Mouse (Mus musculus) embryonic facial prominence, embryonic 10.5 days (tissue): ENCODE results near the gene Mylip. TPM values are rescaled to one million over a fixed set of nuclear protein-coding genes. Genes with fewer than 3 reads are reported as not detected.

Experiments used
- DNase-seq: peaks from one replicate; pipeline ENCODE4 v3.0.0-alpha.2; 2017; ENCODE audit warnings: low spot score
- H3K27ac ChIP-seq: fragments of 300-500 bp; sonication (generic); replicated peaks from 2 replicates; pipeline ENCODE4 v1.5.1; 2016; ENCODE audit warnings: mild to moderate bottlenecking
- H3K27me3 ChIP-seq: fragments of 300-500 bp; sonication (generic); replicated peaks from 2 replicates; pipeline ENCODE4 v1.6.1; 2016; ENCODE audit warnings: low read depth, mild to moderate bottlenecking; ENCODE audit not compliant: poor library complexity, severe bottlenecking
- H3K36me3 ChIP-seq: fragments of 300-500 bp; sonication (generic); replicated peaks from 2 replicates; pipeline ENCODE4 v1.6.1; 2016; ENCODE audit warnings: mild to moderate bottlenecking, moderate library complexity
- H3K4me1 ChIP-seq: fragments of 300-500 bp; sonication (generic); 2 replicates; pipeline ENCODE4 v1.6.1; 2016
- H3K4me3 ChIP-seq: fragments of 300-500 bp; sonication (generic); 2 replicates; pipeline ENCODE4 v1.5.1; 2016; ENCODE audit warnings: mild to moderate bottlenecking, moderate library complexity
- H3K9me3 ChIP-seq: fragments of 300-500 bp; sonication (generic); 2 replicates; pipeline ENCODE4 v1.6.1; 2016; ENCODE audit warnings: mild to moderate bottlenecking
- WGBS: fragments of 180-500 bp; shearing (Covaris S2); methylation state at CpG from one replicate; pipeline ENCODE4 v1.1.7; 2016; 5-methylcytosine and 5-hydroxymethylcytosine counted together
- polyA plus RNA-seq: library from polyadenylated mRNA; unstranded; fragments of >200 nt; fragmentation: Nextera tagmentation; extraction: Ambion mirVana; gene quantifications from 2 replicates; pipeline ENCODE4 v1.2.1, GENCODE M21; 2016

The Mylip gene
- polyA plus RNA-seq, 1 experiment from 2014 or later = 9.2 TPM

GRCm38 (mm10) chr13:45414031-45414430 is 24.5 kb downstream of the Mylip start:
- H3K4me3 ChIP-seq = no peak overlapping the region
- 30% methylated on average over 9 of the region's 9 CpGs for WGBS
- DNase-seq = peak; percentile 49
- 0 out of 2 replicates have a peak, but pooled peaks cover 4% of the 10 kb centered on the region for H3K9me3 ChIP-seq
- peaks cover 47% of the 10 kb centered on the region for H3K36me3 ChIP-seq
- peaks cover 11% of the 10 kb centered on the region; the same call in 1 of the 2 replicates for H3K27me3 ChIP-seq
- H3K4me1 ChIP-seq = peaks cover 50% of the 10 kb centered on the region
- H3K27ac ChIP-seq = peak overlapping the region; percentile 76

- Histone ChIP-seq H3K27me3 (peaks cover 16% of the 10 kb centered on the region; the same call in 1 of the 2 replicates), H3K4me3 (peak overlapping the region; percentile 28; the same call in 1 of the 2 replicates), H3K27ac (peak overlapping the region; percentile 76), H3K4me1 (peaks cover 56% of the 10 kb centered on the region), H3K36me3 (peaks cover 20% of the 10 kb centered on the region), H3K9me3 (0 out of 2 replicates have a peak, but pooled peaks cover 4% of the 10 kb centered on the region)
- WGBS = 23% methylated on average over 14 of the region's 14 CpGs
- peak; percentile 60 for DNase-seq
Measured at GRCm38 (mm10) chr13:45416621-45417057, 27.1 kb downstream of the Mylip start.

GRCm38 (mm10) chr13:45418986-45419385 is 29.4 kb downstream of the Mylip start:
- H3K4me3 ChIP-seq = no peak overlapping the region
- H3K9me3 ChIP-seq = no peaks in the 10 kb centered on the region
- no peak for DNase-seq
- H3K27ac ChIP-seq = no peak overlapping the region
- no peaks in the 10 kb centered on the region for H3K36me3 ChIP-seq
- H3K4me1 ChIP-seq = peaks cover 52% of the 10 kb centered on the region
- WGBS = 62% methylated on average over 12 of the region's 12 CpGs
- H3K27me3 ChIP-seq = peaks cover 16% of the 10 kb centered on the region; the same call in 1 of the 2 replicates

GRCm38 (mm10) chr13:45422251-45422650 is 32.7 kb downstream of the Mylip start:
- Histone ChIP-seq H3K4me3 (no peak overlapping the region), H3K27me3 (peaks cover 12% of the 10 kb centered on the region; the same call in 1 of the 2 replicates), H3K36me3 (no peaks in the 10 kb centered on the region), H3K27ac (no peak overlapping the region), H3K4me1 (peaks cover 19% of the 10 kb centered on the region), H3K9me3 (no peaks in the 10 kb centered on the region)
- WGBS = 77% methylated on average over 13 of the region's 13 CpGs
- no peak for DNase-seq

- Histone ChIP-seq H3K27me3 (peaks cover 10% of the 10 kb centered on the region; the same call in 1 of the 2 replicates), H3K36me3 (no peaks in the 10 kb centered on the region), H3K27ac (no peak overlapping the region), H3K4me1 (peaks cover 15% of the 10 kb centered on the region), H3K9me3 (no peaks in the 10 kb centered on the region), H3K4me3 (no peak overlapping the region)
- WGBS = 82% methylated on average over 5 of the region's 5 CpGs
- DNase-seq = no peak
Measured at GRCm38 (mm10) chr13:45422709-45423108, 33.2 kb downstream of the Mylip start.

GRCm38 (mm10) chr13:45423905-45424304 is 34.4 kb downstream of the Mylip start:
- DNase-seq = no peak
- H3K27ac ChIP-seq = no peak overlapping the region; the same call in 1 of the 2 replicates
- H3K4me3 ChIP-seq = no peak overlapping the region
- no peaks in the 10 kb centered on the region for H3K36me3 ChIP-seq
- WGBS = 81% methylated on average over 5 of the region's 5 CpGs
- H3K4me1 ChIP-seq = peaks cover 11% of the 10 kb centered on the region
- 0 out of 2 replicates have a peak, but pooled peaks cover 5% of the 10 kb centered on the region for H3K27me3 ChIP-seq
- no peaks in the 10 kb centered on the region for H3K9me3 ChIP-seq

GRCm38 (mm10) chr13:45429239-45429638 is 39.7 kb downstream of the Mylip start:
- H3K4me3 ChIP-seq = no peak overlapping the region
- 32% methylated on average over 11 of the region's 11 CpGs for WGBS
- DNase-seq = no peak
- peak overlapping the region; percentile 73 for H3K27ac ChIP-seq
- H3K27me3 ChIP-seq = no peaks in the 10 kb centered on the region
- H3K36me3 ChIP-seq = no peaks in the 10 kb centered on the region
- no peaks in the 10 kb centered on the region for H3K9me3 ChIP-seq
- H3K4me1 ChIP-seq = peaks cover 14% of the 10 kb centered on the region

GRCm38 (mm10) chr13:45437134-45437533 is 47.6 kb downstream of the Mylip start:
- H3K27ac ChIP-seq = no peak overlapping the region
- H3K4me3 ChIP-seq = no peak overlapping the region
- H3K9me3 ChIP-seq = no peaks in the 10 kb centered on the region
- WGBS = 94% methylated on average over 9 of the region's 9 CpGs
- peaks cover 3% of the 10 kb centered on the region; the same call in 1 of the 2 replicates for H3K4me1 ChIP-seq
- H3K36me3 ChIP-seq = no peaks in the 10 kb centered on the region
- no peak for DNase-seq
- no peaks in the 10 kb centered on the region for H3K27me3 ChIP-seq

- H3K36me3 ChIP-seq = no peaks in the 10 kb centered on the region
- no peaks in the 10 kb centered on the region for H3K9me3 ChIP-seq
- H3K4me3 ChIP-seq = no peak overlapping the region
- H3K27me3 ChIP-seq = no peaks in the 10 kb centered on the region
- peaks cover 17% of the 10 kb centered on the region for H3K4me1 ChIP-seq
- WGBS = 90% methylated on average over 6 of the region's 6 CpGs
- H3K27ac ChIP-seq = no peak overlapping the region
- no peak for DNase-seq
Measured at GRCm38 (mm10) chr13:45438853-45439252, 49.3 kb downstream of the Mylip start.

- no peak overlapping the region for H3K27ac ChIP-seq
- 93% methylated on average over 5 of the region's 5 CpGs for WGBS
- no peaks in the 10 kb centered on the region for H3K27me3 ChIP-seq
- no peak for DNase-seq
- peaks cover 30% of the 10 kb centered on the region for H3K4me1 ChIP-seq
- no peaks in the 10 kb centered on the region for H3K9me3 ChIP-seq
- no peak overlapping the region for H3K4me3 ChIP-seq
- H3K36me3 ChIP-seq = no peaks in the 10 kb centered on the region
Measured at GRCm38 (mm10) chr13:45440226-45440625, 50.7 kb downstream of the Mylip start.

GRCm38 (mm10) chr13:45442451-45442850 is 52.9 kb downstream of the Mylip start:
- 17% methylated on average over 4 of the region's 4 CpGs for WGBS

GRCm38 (mm10) chr13:45442918-45443535 is 53.5 kb downstream of the Mylip start:
- Histone ChIP-seq H3K27ac (peak overlapping the region; percentile 41), H3K4me3 (no peak overlapping the region), H3K9me3 (no peaks in the 10 kb centered on the region), H3K4me1 (peaks cover 32% of the 10 kb centered on the region), H3K36me3 (no peaks in the 10 kb centered on the region), H3K27me3 (no peaks in the 10 kb centered on the region)
- WGBS = 64% methylated on average over 8 of the region's 8 CpGs
- no peak for DNase-seq

More at GRCm38 (mm10) chr13:45442451-45442850, 52.9 kb downstream of the Mylip start:
- Histone ChIP-seq H3K4me3 (no peak overlapping the region), H3K36me3 (no peaks in the 10 kb centered on the region), H3K4me1 (peaks cover 32% of the 10 kb centered on the region), H3K27me3 (no peaks in the 10 kb centered on the region), H3K9me3 (no peaks in the 10 kb centered on the region), H3K27ac (no peak overlapping the region)
- no peak for DNase-seq

- peak overlapping the region; percentile 8; the same call in 1 of the 2 replicates for H3K27ac ChIP-seq
- 67% methylated on average over 8 of the region's 8 CpGs for WGBS
- DNase-seq = no peak
- peaks cover 32% of the 10 kb centered on the region for H3K4me1 ChIP-seq
- no peaks in the 10 kb centered on the region for H3K9me3 ChIP-seq
- no peaks in the 10 kb centered on the region for H3K36me3 ChIP-seq
- no peaks in the 10 kb centered on the region for H3K27me3 ChIP-seq
- no peak overlapping the region for H3K4me3 ChIP-seq
Measured at GRCm38 (mm10) chr13:45444220-45444619, 54.7 kb downstream of the Mylip start.
